Mouse (Mus musculus): ENCODE measurements around the gene Arhgap8.

- TF ChIP-seq POLR2A (IDR thresholded peaks at IDR 0.05; ENCODE audit: low read depth, low read length) = no peak
- no peak for TF ChIP-seq CTCF (IDR thresholded peaks at IDR 0.05; ENCODE audit: extremely low read depth, insufficient read length, insufficient replicate concordance, low read depth, low read length)
These were observed 12.5 kb downstream of the Arhgap8 start for GRCm38 (mm10) chr15:84732425-84732749.
